Mouse (Mus musculus) hindbrain, embryonic 16.5 days (tissue): Measurements from ENCODE around the gene Pacrg. TPM values are rescaled to one million over a fixed set of nuclear protein-coding genes. Genes with fewer than 3 reads are reported as not detected.

Experiments used
- ATAC-seq: fragments of 200-750 bp; cut with Nextera tagmentation; 2 replicates; pipeline ENCODE4 v1.8.0; 2017; ENCODE audit warnings: moderate TSS enrichment, moderate library complexity
- H3K27ac ChIP-seq: fragments of 300-500 bp; sonication (generic); 2 replicates; pipeline ENCODE4 v1.5.1; 2014; ENCODE audit warnings: low read depth, mild to moderate bottlenecking, control low read depth, low read length, moderate library complexity
- H3K27me3 ChIP-seq: fragments of 300-500 bp; sonication (generic); replicated peaks from 2 replicates; pipeline ENCODE4 v1.6.1; 2014; ENCODE audit warnings: low read length; ENCODE audit not compliant: control insufficient read depth, insufficient read depth
- H3K36me3 ChIP-seq: fragments of 300-500 bp; sonication (generic); 2 replicates; pipeline ENCODE4 v1.6.1; 2014; ENCODE audit warnings: mild to moderate bottlenecking, low read length, moderate library complexity, mixed read lengths; ENCODE audit not compliant: control insufficient read depth, insufficient read depth
- H3K4me1 ChIP-seq: fragments of 300-500 bp; sonication (generic); 2 replicates; pipeline ENCODE4 v1.6.1; 2014; ENCODE audit warnings: low read depth, low read length; ENCODE audit not compliant: control insufficient read depth, insufficient read depth
- H3K4me2 ChIP-seq: fragments of 300-500 bp; sonication (generic); 2 replicates; pipeline ENCODE4 v1.6.1; 2014; ENCODE audit warnings: mild to moderate bottlenecking, low read length, control low read depth, moderate library complexity
- H3K4me3 ChIP-seq: fragments of 300-500 bp; sonication (generic); 2 replicates; pipeline ENCODE4 v1.5.1; 2014; ENCODE audit warnings: mild to moderate bottlenecking, low read length, control low read depth, moderate library complexity
- H3K9ac ChIP-seq: fragments of 300-500 bp; sonication (generic); 2 replicates; pipeline ENCODE4 v1.6.1; 2014; ENCODE audit warnings: low read depth, mild to moderate bottlenecking, control low read depth, low read length, moderate library complexity
- H3K9me3 ChIP-seq: fragments of 300-500 bp; sonication (generic); 2 replicates; pipeline ENCODE4 v1.6.1; 2014; ENCODE audit warnings: mild to moderate bottlenecking, low read length, moderate library complexity; ENCODE audit not compliant: control insufficient read depth
- WGBS: fragments of 180-500 bp; shearing (Covaris S2); extraction: QIAGEN DNeasy Blood & Tissue Kit; methylation state at CpG from one replicate; pipeline ENCODE4 v1.1.7; 2014; 5-methylcytosine and 5-hydroxymethylcytosine counted together
- polyA plus RNA-seq: library from polyadenylated mRNA; unstranded; fragments of >200 nt; fragmentation: Nextera tagmentation; extraction: Ambion mirVana; gene quantifications from 2 replicates; pipeline ENCODE4 v1.2.1, GENCODE M21; 2015

Gene Pacrg
- polyA plus RNA-seq, 1 experiment from 2014 or later: 23.2 TPM

- Histone ChIP-seq H3K27ac (no peak overlapping the region), H3K4me3 (no peak overlapping the region), H3K4me1 (no peaks in the 10 kb centered on the region), H3K27me3 (no peaks in the 10 kb centered on the region), H3K9me3 (no peaks in the 10 kb centered on the region), H3K4me2 (no peak overlapping the region), H3K36me3 (no peaks in the 10 kb centered on the region), H3K9ac (no peak overlapping the region)
- 62% methylated on average over 8 of the region's 8 CpGs for WGBS
- ATAC-seq: no peak
These were observed 469.4 kb downstream of the Pacrg start for GRCm38 (mm10) chr17:10370660-10371130.

GRCm38 (mm10) chr17:10369961-10370659 is 470.0 kb downstream of the Pacrg start:
- Histone ChIP-seq H3K4me1 (no peaks in the 10 kb centered on the region), H3K4me3 (no peak overlapping the region), H3K36me3 (no peaks in the 10 kb centered on the region), H3K9me3 (no peaks in the 10 kb centered on the region), H3K9ac (no peak overlapping the region), H3K27ac (no peak overlapping the region), H3K4me2 (no peak overlapping the region), H3K27me3 (no peaks in the 10 kb centered on the region)
- ATAC-seq: no peak
- WGBS: 80% methylated on average over 13 of the region's 13 CpGs

GRCm38 (mm10) chr17:10367044-10367443 is 473.1 kb downstream of the Pacrg start:
- Histone ChIP-seq H3K4me1 (no peaks in the 10 kb centered on the region), H3K4me2 (no peak overlapping the region), H3K9me3 (no peaks in the 10 kb centered on the region), H3K27ac (no peak overlapping the region), H3K36me3 (no peaks in the 10 kb centered on the region), H3K4me3 (no peak overlapping the region), H3K9ac (no peak overlapping the region), H3K27me3 (no peaks in the 10 kb centered on the region)
- ATAC-seq: no peak
- WGBS: 84% methylated on average over 5 of the region's 5 CpGs

GRCm38 (mm10) chr17:10366577-10366976 is 473.5 kb downstream of the Pacrg start:
- H3K9ac ChIP-seq: no peak overlapping the region
- no peak for ATAC-seq
- WGBS: 84% methylated on average over 4 of the region's 4 CpGs
- no peak overlapping the region for H3K4me2 ChIP-seq
- no peak overlapping the region for H3K27ac ChIP-seq
- no peaks in the 10 kb centered on the region for H3K9me3 ChIP-seq
- no peaks in the 10 kb centered on the region for H3K27me3 ChIP-seq
- no peaks in the 10 kb centered on the region for H3K4me1 ChIP-seq
- H3K36me3 ChIP-seq: no peaks in the 10 kb centered on the region
- no peak overlapping the region for H3K4me3 ChIP-seq

GRCm38 (mm10) chr17:10365501-10366482 is 474.3 kb downstream of the Pacrg start:
- H3K4me1 ChIP-seq: no peaks in the 10 kb centered on the region
- WGBS: 73% methylated on average over 13 of the region's 13 CpGs
- no peak for ATAC-seq

GRCm38 (mm10) chr17:10363151-10363550 is 477.0 kb downstream of the Pacrg start:
- Histone ChIP-seq H3K9me3 (no peaks in the 10 kb centered on the region), H3K4me1 (no peaks in the 10 kb centered on the region), H3K27ac (no peak overlapping the region), H3K4me3 (no peak overlapping the region), H3K36me3 (no peaks in the 10 kb centered on the region), H3K27me3 (no peaks in the 10 kb centered on the region), H3K9ac (no peak overlapping the region), H3K4me2 (no peak overlapping the region)
- no peak for ATAC-seq
- WGBS: 90% methylated on average over 3 of the region's 3 CpGs

More at GRCm38 (mm10) chr17:10365501-10366482, 474.3 kb downstream of the Pacrg start:
- no peak overlapping the region for H3K4me3 ChIP-seq
- H3K27me3 ChIP-seq: no peaks in the 10 kb centered on the region
- H3K4me2 ChIP-seq: no peak overlapping the region
- no peak overlapping the region for H3K9ac ChIP-seq
- H3K9me3 ChIP-seq: no peaks in the 10 kb centered on the region
- no peaks in the 10 kb centered on the region for H3K36me3 ChIP-seq
- H3K27ac ChIP-seq: no peak overlapping the region

- Histone ChIP-seq H3K4me3 (no peak overlapping the region), H3K9ac (no peak overlapping the region), H3K36me3 (no peaks in the 10 kb centered on the region), H3K4me2 (no peak overlapping the region), H3K27ac (no peak overlapping the region), H3K27me3 (no peaks in the 10 kb centered on the region), H3K4me1 (no peaks in the 10 kb centered on the region), H3K9me3 (no peaks in the 10 kb centered on the region)
- 95% methylated on average over 7 of the region's 7 CpGs for WGBS
- no peak for ATAC-seq
These were observed 478.2 kb downstream of the Pacrg start for GRCm38 (mm10) chr17:10361882-10362291.

GRCm38 (mm10) chr17:10360738-10361137 is 479.4 kb downstream of the Pacrg start:
- H3K4me3 ChIP-seq: no peak overlapping the region
- H3K36me3 ChIP-seq: no peaks in the 10 kb centered on the region
- no peaks in the 10 kb centered on the region for H3K9me3 ChIP-seq
- ATAC-seq: no peak
- H3K4me2 ChIP-seq: no peak overlapping the region
- no peak overlapping the region; the same call in 1 of the 2 replicates for H3K27ac ChIP-seq
- no peaks in the 10 kb centered on the region for H3K27me3 ChIP-seq
- no peaks in the 10 kb centered on the region for H3K4me1 ChIP-seq
- H3K9ac ChIP-seq: no peak overlapping the region
- WGBS: 63% methylated on average over 4 of the region's 4 CpGs

GRCm38 (mm10) chr17:10359466-10359865 is 480.6 kb downstream of the Pacrg start:
- H3K4me1 ChIP-seq: no peaks in the 10 kb centered on the region
- H3K4me2 ChIP-seq: no peak overlapping the region
- no peaks in the 10 kb centered on the region for H3K9me3 ChIP-seq
- H3K27me3 ChIP-seq: no peaks in the 10 kb centered on the region
- H3K4me3 ChIP-seq: no peak overlapping the region
- H3K9ac ChIP-seq: no peak overlapping the region
- no peak overlapping the region for H3K27ac ChIP-seq
- H3K36me3 ChIP-seq: no peaks in the 10 kb centered on the region
- ATAC-seq: no peak
- WGBS: 82% methylated on average over 14 of the region's 14 CpGs
